Mouse (Mus musculus) stomach, adult 2 months (tissue): ENCODE data around the gene St8sia6. TPM values are rescaled to one million over a fixed set of nuclear protein-coding genes. Genes with fewer than 3 reads are reported as not detected.

ENCODE experiments used
- polyA plus RNA-seq: library from polyadenylated mRNA; depleted of rRNA; stranded (reverse); fragments of >200 nt; gene quantifications from 2 replicates; pipeline ENCODE4 v1.2.3, GENCODE M21; 2012; rRNA removed

St8sia6 gene
- polyA plus RNA-seq = 0.51 and 0.65 TPM in 2 replicates

DNA sequence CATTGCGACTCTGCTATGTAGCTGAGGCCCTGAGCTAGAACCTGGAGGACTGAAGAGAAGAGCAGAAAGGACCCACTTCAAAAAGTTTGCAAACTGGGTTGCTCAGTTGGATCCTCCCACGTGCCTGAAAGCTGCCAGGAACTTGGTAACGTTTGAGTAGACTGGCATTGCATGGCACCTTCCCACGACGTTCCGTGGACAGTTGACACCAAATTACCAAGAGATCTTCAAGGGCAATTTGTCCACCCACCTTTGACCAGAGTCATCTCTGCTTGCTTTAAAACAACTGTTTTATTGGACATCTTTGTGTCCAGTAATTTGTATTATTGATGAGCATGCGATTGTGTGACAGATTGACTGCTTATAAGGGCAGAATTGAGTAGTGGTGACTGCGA is at the start of gene St8sia6:
Gene St8sia6 (minus strand): TSS at position 96 of the 395 bp plus-strand sequence.

Other genes with a start within 250 kb of the St8sia6 start
- gene Trdmt1, start 249.4 kb downstream of the St8sia6 start, polyA plus RNA-seq = 0.22 and 0.37 TPM in 2 replicates
- gene Vim, start 220.1 kb downstream of the St8sia6 start, polyA plus RNA-seq = 369 and 521 TPM in 2 replicates